Mouse (Mus musculus): ENCODE data around the gene Prss48. TPM values are rescaled to one million over a fixed set of nuclear protein-coding genes. Genes with fewer than 3 reads are reported as not detected.
"Not testable (repeated sequence)": the region's sequence is repeated elsewhere in the genome, so short reads cannot be mapped to it uniquely, and the experiment has no call there.

The Prss48 gene
- total RNA-seq, 1 experiment from 2014 or later = not detected

GRCm38 (mm10) chr3:86004751-86005150 lies 2.5 kb upstream of the Prss48 start:
- no peak for DNase-seq

GRCm38 (mm10) chr3:86002940-86003339 lies 649 bp upstream of the Prss48 start:
- no peak for DNase-seq

GRCm38 (mm10) chr3:86001271-86001670 lies 1.0 kb downstream of the Prss48 start:
- no peak for DNase-seq

GRCm38 (mm10) chr3:85994645-85995044 lies 7.6 kb downstream of the Prss48 start:
- no peak for DNase-seq

- DNase-seq = no peak
Observed at GRCm38 (mm10) chr3:85993744-85994143, 8.5 kb downstream of the Prss48 start.

GRCm38 (mm10) chr3:85991802-85992156 lies 10.5 kb downstream of the Prss48 start:
- no peak for DNase-seq

GRCm38 (mm10) chr3:85991140-85991801 lies 11.0 kb downstream of the Prss48 start:
- DNase-seq = no peak

- DNase-seq = no peak
Observed at GRCm38 (mm10) chr3:85987225-85987624, 15.1 kb downstream of the Prss48 start.

GRCm38 (mm10) chr3:85984537-85984936 lies 17.8 kb downstream of the Prss48 start:
- DNase-seq = no peak

GRCm38 (mm10) chr3:85981761-85982160 lies 20.5 kb downstream of the Prss48 start:
- DNase-seq = not testable (repeated sequence)

GRCm38 (mm10) chr3:85980036-85980435 lies 22.3 kb downstream of the Prss48 start:
- DNase-seq = no peak

GRCm38 (mm10) chr3:85974451-85974850 lies 27.8 kb downstream of the Prss48 start:
- no peak for DNase-seq

- DNase-seq = no peak
Observed at GRCm38 (mm10) chr3:85973376-85974140, 28.7 kb downstream of the Prss48 start.

- peak; percentile 45 for DNase-seq
Observed at GRCm38 (mm10) chr3:85971599-85971975, 30.7 kb downstream of the Prss48 start.

GRCm38 (mm10) chr3:85970742-85971598 lies 31.3 kb downstream of the Prss48 start, which contains the start of gene Sh3d19:
TSS of gene Sh3d19 (plus strand) at chr3:85971109.
- peak; percentile 90 for DNase-seq

- no peak for DNase-seq
Observed at GRCm38 (mm10) chr3:85969040-85969439, 33.3 kb downstream of the Prss48 start.

- no peak for DNase-seq
Observed at GRCm38 (mm10) chr3:85965479-85965878, 36.8 kb downstream of the Prss48 start.

GRCm38 (mm10) chr3:85961134-85961533 lies 41.2 kb downstream of the Prss48 start:
- no peak for DNase-seq

- DNase-seq = no peak
Observed at GRCm38 (mm10) chr3:85959669-85960068, 42.6 kb downstream of the Prss48 start.

GRCm38 (mm10) chr3:85955704-85956103 lies 46.6 kb downstream of the Prss48 start:
- DNase-seq = no peak

GRCm38 (mm10) chr3:85955269-85955668 lies 47.0 kb downstream of the Prss48 start:
- no peak for DNase-seq

GRCm38 (mm10) chr3:85952696-85953283 lies 49.5 kb downstream of the Prss48 start:
- no peak for DNase-seq

Measured in adrenal gland, postnatal 14 days (tissue).